Comparison of ENCODE assay signal across 8 mouse cellular contexts in genomic region chr1:74036560-74037390, GRCm38 (mm10).
DNase-seq lines count a peak whose midpoint lies in the region; ATAC-seq and TF ChIP-seq lines count a peak whose summit lies in the region.

No protein-coding gene starts in this region.

- no peak; the same call in 1 of the 2 replicates for TF ChIP-seq EP300 in heart, postnatal 0 days (IDR thresholded peaks at IDR 0.05; ENCODE audit: low read depth)

- H3K27ac ChIP-seq in embryonic facial prominence, embryonic 13.5 days, result peak overlapping the region; percentile 64
- H3K27ac ChIP-seq in heart, postnatal 0 days (ENCODE audit: low read depth), result peak overlapping the region; percentile 94

- H3K9ac ChIP-seq in embryonic facial prominence, embryonic 13.5 days, result peak overlapping the region; percentile 68
- peak overlapping the region; percentile 72 for H3K9ac ChIP-seq in heart, postnatal 0 days (replicated peaks; ENCODE audit: low read depth, low read length)

- peak; percentile 55 for TF ChIP-seq CTCF in heart, postnatal 0 days (IDR thresholded peaks at IDR 0.05; ENCODE audit: low read depth)

- H3K36me3 ChIP-seq in embryonic facial prominence, embryonic 13.5 days, result no peaks in the 10 kb centered on the region
- 0 out of 2 replicates have a peak, but pooled peaks cover 9% of the 10 kb centered on the region for H3K36me3 ChIP-seq in heart, postnatal 0 days (replicated peaks; ENCODE audit: control insufficient read depth, insufficient read depth, low read length)
- H3K36me3 ChIP-seq in megakaryocyte, embryonic 14.5 days (replicated peaks; ENCODE audit: low read length), result no peaks in the 10 kb centered on the region

- 4% methylated on average over 39 of the region's 40 CpGs for WGBS in embryonic facial prominence, embryonic 13.5 days
- WGBS in heart, postnatal 0 days, result 5% methylated on average over 33 of the region's 40 CpGs

- no peaks in the 10 kb centered on the region for H3K9me3 ChIP-seq in embryonic facial prominence, embryonic 13.5 days
- no peaks in the 10 kb centered on the region for H3K9me3 ChIP-seq in heart, postnatal 0 days (replicated peaks; ENCODE audit: control insufficient read depth, low read length)
- H3K9me3 ChIP-seq in megakaryocyte, embryonic 14.5 days, result no peaks in the 10 kb centered on the region

- DNase-seq in adrenal gland, adult (ENCODE audit: inconsistent age in 2 of 2, low spot score in 1 of 2), result peak; percentile 88 to 94
- no peak for DNase-seq in heart, postnatal 0 days (ENCODE audit: low spot score)
- peak; percentile 83 to 95 for DNase-seq in kidney, postnatal 25 days
- DNase-seq in spleen, postnatal 4 days (ENCODE audit: low spot score in 2 of 2), result peak; percentile 33 to 74
- no peak for DNase-seq in frontal cortex, postnatal 10 days (ENCODE audit: low spot score in 2 of 2)

- peak; percentile 40; the same call in 1 of the 2 replicates for ATAC-seq in embryonic facial prominence, embryonic 13.5 days (ENCODE audit: insufficient number of reproducible peaks, insufficient read depth, low FRiP score, low TSS enrichment, low read depth)
- peak; percentile 54 for ATAC-seq in heart, postnatal 0 days (ENCODE audit: insufficient read depth, low read depth)
- ATAC-seq in monocyte, adult 5-6 weeks (replicated peaks; ENCODE audit: insufficient number of reproducible peaks, low FRiP score, low TSS enrichment, poor library complexity, severe bottlenecking), result no peak

- H3K4me3 ChIP-seq in embryonic facial prominence, embryonic 13.5 days, result peak overlapping the region; percentile 45
- peak overlapping the region; percentile 74 for H3K4me3 ChIP-seq in heart, postnatal 0 days (ENCODE audit: low read depth, low read length)
- peak overlapping the region; percentile 87 for H3K4me3 ChIP-seq in megakaryocyte, embryonic 14.5 days (replicated peaks)

- H3K4me2 ChIP-seq in embryonic facial prominence, embryonic 13.5 days, result peak overlapping the region; percentile 74
- peak overlapping the region; percentile 74 for H3K4me2 ChIP-seq in heart, postnatal 0 days (ENCODE audit: low read depth, low read length)

- peaks cover 82% of the 10 kb centered on the region for H3K4me1 ChIP-seq in embryonic facial prominence, embryonic 13.5 days
- H3K4me1 ChIP-seq in heart, postnatal 0 days (ENCODE audit: control insufficient read depth, insufficient read depth), result peaks cover 90% of the 10 kb centered on the region
- peaks cover 60% of the 10 kb centered on the region for H3K4me1 ChIP-seq in megakaryocyte, embryonic 14.5 days

- H3K27me3 ChIP-seq in embryonic facial prominence, embryonic 13.5 days, result no peaks in the 10 kb centered on the region
- H3K27me3 ChIP-seq in heart, postnatal 0 days (ENCODE audit: control insufficient read depth, insufficient read depth, low read length), result no peaks in the 10 kb centered on the region
- H3K27me3 ChIP-seq in megakaryocyte, embryonic 14.5 days (replicated peaks), result peaks cover 95% of the 10 kb centered on the region

Comparison
In these comparisons a context has a peak if more than half of its experiments do, and no peak if none do; other contexts are left out.
1. DNase-seq: peak in adrenal gland, adult (2 of 2), kidney, postnatal 25 days (2 of 2) and spleen, postnatal 4 days (2 of 2); none in heart, postnatal 0 days (single experiment) and frontal cortex, postnatal 10 days (0 of 2).
2. Peak in every context shown above with its lines, with median percentiles within 50 percentile points of each other: H3K4me3 ChIP-seq.